Mouse (Mus musculus) testis, postnatal 14 days (tissue): ENCODE results near the gene Cuedc1.
"Not testable (repeated sequence)": the region's sequence is repeated elsewhere in the genome, so short reads cannot be mapped to it uniquely, and the experiment has no call there.

Experiments used
- DNase-seq: peaks from one replicate; pipeline ENCODE4 v3.0.0; 2021; ENCODE audit warnings: low spot score

The Cuedc1 gene

DNA sequence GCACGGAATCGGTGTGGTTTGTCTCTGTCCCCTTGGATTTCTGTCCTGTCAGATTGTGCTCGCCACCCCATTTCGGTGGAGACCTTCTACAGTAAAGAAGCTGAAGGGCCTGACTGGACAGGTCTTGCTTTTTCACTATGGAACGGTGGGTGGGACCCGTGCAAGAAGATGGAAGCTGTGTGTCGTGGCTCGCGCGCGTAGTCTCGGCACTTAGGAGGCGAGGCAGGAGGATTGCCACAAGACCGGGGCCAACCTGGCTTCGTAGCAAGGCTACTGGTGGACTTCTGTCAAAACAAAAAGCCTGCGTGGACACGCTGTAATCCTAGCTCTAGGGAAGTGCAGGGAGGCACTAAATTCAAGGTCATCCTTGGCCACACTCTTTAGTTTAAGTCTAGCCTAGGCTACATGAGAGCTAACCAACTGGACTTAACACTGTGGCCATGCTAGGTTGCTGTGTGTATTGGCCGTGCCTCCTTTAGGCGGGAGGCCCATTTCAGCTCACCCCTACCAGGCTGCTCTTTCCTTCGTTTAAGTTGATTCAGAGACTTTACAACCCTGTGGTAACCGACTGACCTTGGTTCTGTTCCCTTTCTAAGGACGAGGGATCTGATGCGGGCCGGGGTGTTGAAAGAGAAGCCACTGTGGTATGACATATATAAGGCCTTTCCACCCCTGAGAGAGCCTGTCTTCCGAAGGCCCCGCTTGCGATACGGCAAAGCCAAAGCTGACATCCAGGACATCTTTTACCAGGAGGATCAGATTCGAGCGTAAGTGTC is 106.9 kb downstream of the Cuedc1 start:
- DNase-seq = no peak

DNA sequence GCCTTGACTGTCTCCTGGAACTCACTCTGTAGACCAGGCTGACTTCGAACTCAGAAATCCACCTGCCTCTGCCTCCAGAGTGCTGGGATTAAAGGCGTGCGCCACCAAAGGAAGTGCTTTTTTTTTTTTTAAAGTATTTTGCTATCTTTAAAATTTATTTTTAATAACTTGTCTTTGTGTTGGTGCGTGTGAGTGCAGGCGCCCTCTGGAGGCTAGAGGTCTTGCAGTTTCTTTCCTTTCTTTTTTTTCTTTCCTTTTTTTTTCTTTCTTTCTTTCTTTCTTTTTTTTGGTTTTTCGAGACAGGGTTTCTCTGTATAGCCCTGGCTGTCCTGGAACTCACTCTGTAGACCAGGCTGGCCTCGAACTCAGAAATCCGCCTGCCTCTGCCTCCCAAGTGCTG is 108.7 kb downstream of the Cuedc1 start:
- not testable (repeated sequence) for DNase-seq

DNA sequence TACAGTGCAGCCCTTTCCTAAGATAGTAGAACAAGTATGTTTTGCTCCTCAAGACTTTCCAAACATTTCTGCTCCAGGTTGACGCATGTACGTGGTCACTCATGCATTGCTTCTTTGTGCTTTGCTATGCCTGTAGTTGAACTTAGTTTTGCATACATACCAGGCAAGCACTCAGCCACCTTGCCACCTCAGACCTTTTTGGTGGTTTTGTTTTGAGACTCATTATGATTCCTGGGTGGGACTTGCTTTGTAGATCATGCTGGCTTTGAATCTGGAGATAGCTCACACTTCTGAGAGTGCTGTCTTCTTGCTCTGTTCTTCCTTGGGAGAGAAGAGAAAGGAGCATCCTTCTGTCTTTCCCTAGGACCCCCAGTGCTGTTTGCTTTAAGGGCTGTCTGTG is 109.8 kb downstream of the Cuedc1 start:
- DNase-seq = no peak

- DNase-seq = no peak
These were observed 114.1 kb downstream of the Cuedc1 start for GRCm38 (mm10) chr11:88211824-88212582.

GRCm38 (mm10) chr11:88213757-88214156 is 115.9 kb downstream of the Cuedc1 start:
- DNase-seq = no peak

GRCm38 (mm10) chr11:88214881-88215831 is 117.3 kb downstream of the Cuedc1 start:
- peak; percentile 63 for DNase-seq

GRCm38 (mm10) chr11:88216231-88216685 is 118.4 kb downstream of the Cuedc1 start:
- no peak for DNase-seq

GRCm38 (mm10) chr11:88218155-88218554 is 120.3 kb downstream of the Cuedc1 start:
- DNase-seq = no peak

GRCm38 (mm10) chr11:88218586-88218985 is 120.7 kb downstream of the Cuedc1 start:
- DNase-seq = no peak

DNA sequence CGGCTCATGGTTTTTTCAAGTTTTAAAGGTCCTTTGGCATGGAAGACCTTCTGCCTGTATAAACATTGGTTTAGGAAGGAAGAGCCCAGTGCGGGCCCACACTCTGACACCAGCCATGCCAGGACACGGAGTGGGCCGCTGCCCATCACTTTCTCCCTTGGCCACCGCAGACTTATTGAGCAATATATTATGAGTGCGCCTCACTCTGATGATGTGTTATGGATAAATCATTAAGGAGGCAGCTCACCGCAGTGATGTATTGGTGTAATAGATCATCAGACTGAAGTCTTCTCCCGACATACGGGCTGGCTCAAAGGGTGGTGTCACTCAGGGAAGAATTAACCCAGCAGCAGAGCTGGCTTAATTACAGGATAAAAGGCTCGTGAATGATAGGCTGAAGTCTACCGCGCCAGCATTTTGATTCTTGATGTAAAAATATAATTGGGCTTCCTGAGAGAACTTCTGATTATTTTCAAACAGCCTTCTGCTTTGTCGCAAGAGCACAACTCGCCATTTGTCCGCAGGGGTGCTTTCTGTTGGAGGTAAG is 124.1 kb downstream of the Cuedc1 start:
- no peak for DNase-seq

DNA sequence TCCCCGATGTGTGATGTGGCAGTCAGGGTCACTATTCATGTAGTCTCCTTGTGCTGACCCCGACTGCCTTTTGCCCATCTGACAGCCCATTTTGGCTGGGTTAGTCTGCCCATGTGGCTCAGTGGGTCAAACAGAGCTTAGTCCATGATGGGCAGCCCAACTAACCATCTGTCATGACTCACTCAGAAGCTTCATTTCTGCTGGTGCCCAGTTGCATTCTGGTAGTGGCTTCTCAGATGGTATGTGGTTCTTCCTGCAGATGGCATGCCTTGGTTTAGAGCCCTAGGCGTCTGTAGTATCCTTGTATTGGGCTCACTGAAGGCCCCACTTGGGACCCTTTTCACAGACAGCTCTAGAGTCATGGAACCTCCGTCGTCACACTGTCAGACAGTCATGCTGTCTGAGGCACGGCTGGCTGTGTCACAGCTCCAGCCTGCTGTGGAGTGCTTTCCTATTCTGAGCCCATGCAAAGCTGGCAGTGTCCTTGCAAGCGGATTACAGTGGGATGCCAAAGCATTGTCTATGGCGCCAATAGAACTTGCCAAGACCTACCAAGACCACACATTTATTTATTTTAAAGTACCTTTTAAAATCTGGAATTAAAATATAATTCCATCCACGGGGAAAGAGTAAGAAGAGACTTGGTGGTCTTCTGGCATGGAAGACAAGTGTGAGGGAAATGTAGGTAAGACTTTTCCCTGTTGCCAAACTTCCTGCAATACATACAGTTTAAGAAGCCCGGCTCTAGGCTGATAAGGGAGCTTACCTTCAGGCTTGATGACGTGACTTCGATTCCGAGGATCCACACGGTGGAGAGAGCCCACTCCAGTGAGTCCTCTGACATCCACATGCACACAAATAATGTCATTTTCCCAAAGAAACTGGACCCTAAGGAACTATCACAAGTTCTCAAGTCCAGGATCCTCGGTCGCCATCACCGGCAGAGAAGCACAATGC is 129.4 kb downstream of the Cuedc1 start:
- no peak for DNase-seq

DNA sequence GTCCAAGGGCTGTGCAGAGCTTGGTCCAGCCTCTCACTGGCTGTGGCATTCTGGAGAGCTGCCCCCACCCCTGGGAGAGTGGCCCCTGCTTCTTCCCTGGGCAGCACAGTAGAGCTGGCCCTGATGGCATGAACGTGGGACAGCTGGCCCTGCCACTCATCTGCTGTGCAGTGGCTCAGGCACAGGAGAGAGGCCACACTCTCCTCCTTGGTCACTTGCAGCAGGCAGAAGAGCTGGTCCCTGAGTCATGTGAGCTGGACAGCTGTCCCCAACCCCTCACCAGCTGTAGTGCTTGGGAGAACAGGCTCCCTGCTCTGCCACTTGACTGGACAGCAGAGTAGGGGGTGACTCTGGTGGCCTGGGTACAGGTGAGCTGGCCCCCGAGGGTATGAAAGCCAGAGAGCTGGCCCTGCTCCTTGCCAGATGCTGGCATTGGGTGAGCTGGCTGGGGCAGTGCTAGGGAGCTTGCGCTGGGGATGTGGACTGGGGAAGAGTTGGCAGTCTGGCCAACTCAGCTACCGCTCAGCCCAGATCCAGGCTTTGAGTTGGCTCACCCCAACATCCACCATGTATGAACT is 133.4 kb downstream of the Cuedc1 start:
- DNase-seq = no peak

GRCm38 (mm10) chr11:88233528-88234427 is 135.9 kb downstream of the Cuedc1 start:
- no peak for DNase-seq

- DNase-seq = no peak
These were observed 136.9 kb downstream of the Cuedc1 start for GRCm38 (mm10) chr11:88234789-88235188.

DNA sequence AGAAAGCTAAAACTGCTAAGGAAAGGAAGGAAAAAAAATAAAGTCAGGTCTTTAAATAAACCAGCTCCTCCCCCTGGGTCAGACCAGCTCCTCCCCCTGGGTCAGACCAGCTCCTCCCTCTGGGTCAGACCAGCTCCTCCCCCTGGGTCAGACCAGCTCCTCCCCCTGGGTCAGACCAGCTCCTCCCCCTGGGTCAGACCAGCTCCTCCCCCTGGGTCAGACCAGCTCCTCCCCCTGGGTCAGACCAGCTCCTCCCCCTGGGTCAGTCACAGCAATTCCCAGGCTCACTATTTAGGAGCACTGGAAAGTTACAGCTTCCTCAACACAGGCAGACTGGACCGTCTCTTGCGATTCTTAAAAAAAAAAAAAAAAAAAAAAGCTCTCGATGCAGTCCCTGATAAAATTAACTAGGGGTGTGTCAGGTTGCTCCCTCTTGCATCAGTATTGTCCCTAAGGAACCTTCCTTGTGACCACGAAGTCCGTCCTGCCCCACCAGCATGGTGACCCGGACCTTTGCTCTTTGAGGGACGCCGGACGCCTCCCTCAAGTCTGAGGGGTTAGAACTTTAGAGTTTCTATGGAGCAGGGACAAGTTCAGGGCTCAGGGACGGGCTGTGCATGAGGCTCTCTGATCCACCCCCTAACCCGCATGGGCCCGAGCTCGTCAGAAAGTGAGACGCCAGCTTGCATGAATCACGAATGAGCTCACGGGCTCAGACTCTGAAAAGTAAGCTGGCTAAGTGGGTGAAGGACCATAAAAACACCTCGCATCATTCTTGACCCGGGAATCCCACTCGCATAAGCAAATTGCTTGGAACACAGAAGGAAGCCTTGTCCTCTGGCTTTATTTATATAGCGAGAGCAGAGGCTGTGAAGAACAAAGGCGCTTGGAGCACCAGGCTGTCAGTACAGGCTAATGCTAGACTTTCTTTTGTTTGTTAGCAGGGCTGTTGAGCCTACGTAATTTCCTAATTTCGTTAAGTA is 137.7 kb downstream of the Cuedc1 start:
- peak; percentile 52 for DNase-seq

- no peak for DNase-seq
These were observed 142.4 kb downstream of the Cuedc1 start for GRCm38 (mm10) chr11:88240275-88240674.

DNA sequence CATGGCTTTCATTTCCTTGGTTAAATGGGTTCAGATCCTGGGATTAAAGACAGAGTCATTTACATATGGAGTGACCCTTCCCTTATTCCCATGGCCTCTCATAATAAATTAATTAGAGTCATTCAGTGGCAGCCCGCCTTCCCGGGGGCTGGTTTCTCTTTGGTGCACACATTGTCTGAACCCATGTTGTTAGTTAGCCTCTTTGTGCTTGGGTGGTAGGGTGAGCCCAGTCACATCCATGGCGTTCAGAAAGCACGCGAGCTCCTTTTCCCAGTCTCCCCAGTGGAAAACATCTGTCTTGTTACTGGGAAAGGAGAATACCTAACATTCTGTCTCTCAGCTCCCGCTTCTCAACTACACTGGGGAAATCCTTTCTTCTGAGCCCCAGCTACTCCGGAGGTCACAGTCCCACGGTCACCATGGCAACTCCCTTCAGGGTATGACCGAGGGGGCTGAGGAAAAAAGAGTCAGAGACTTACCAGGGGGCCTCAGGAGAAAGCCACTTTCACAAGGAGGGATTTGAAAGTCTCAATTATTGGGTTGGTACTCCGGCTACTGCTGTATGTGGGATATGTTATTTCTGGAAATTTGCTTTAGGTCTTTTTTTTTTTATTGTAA is 143.0 kb downstream of the Cuedc1 start:
- no peak for DNase-seq
